Mouse (Mus musculus) heart, embryonic 11.5 days (tissue): ENCODE data around the gene Klk1. TPM values are rescaled to one million over a fixed set of nuclear protein-coding genes. Genes with fewer than 3 reads are reported as not detected.
A peak's percentile ranks its signal among the peaks of the same experiment; 100 is the strongest.
"Not testable (repeated sequence)": the region's sequence is repeated elsewhere in the genome, so short reads cannot be mapped to it uniquely, and the experiment has no call there.

ENCODE experiments used
- ATAC-seq: fragments of 200-750 bp; cut with Nextera tagmentation; replicated peaks from 2 replicates; pipeline ENCODE4 v1.8.0; 2017; ENCODE audit warnings: moderate library complexity; ENCODE audit not compliant: insufficient number of reproducible peaks, low FRiP score, low TSS enrichment
- H3K27ac ChIP-seq: fragments of 300-500 bp; sonication (generic); 2 replicates; pipeline ENCODE4 v1.5.1; 2014; ENCODE audit warnings: mild to moderate bottlenecking, low read depth, low read length
- H3K27me3 ChIP-seq: fragments of 300-500 bp; sonication (generic); 2 replicates; pipeline ENCODE4 v1.6.1; 2014; ENCODE audit warnings: mild to moderate bottlenecking, low read length, mixed read lengths; ENCODE audit not compliant: control insufficient read depth, insufficient read depth
- H3K36me3 ChIP-seq: fragments of 300-500 bp; sonication (generic); 2 replicates; pipeline ENCODE4 v1.6.1; 2014; ENCODE audit warnings: mild to moderate bottlenecking, low read length, moderate library complexity, mixed read lengths; ENCODE audit not compliant: control insufficient read depth, insufficient read depth
- H3K4me1 ChIP-seq: fragments of 300-500 bp; sonication (generic); 2 replicates; pipeline ENCODE4 v1.6.1; 2014; ENCODE audit warnings: low read length; ENCODE audit not compliant: control insufficient read depth, insufficient read depth
- H3K4me2 ChIP-seq: fragments of 300-500 bp; sonication (generic); 2 replicates; pipeline ENCODE4 v1.6.1; 2014; ENCODE audit warnings: mild to moderate bottlenecking, moderate library complexity
- H3K4me3 ChIP-seq: fragments of 300-500 bp; sonication (generic); 2 replicates; pipeline ENCODE4 v1.5.1; 2014; ENCODE audit warnings: low read depth, low read length
- H3K9ac ChIP-seq: fragments of 300-500 bp; sonication (generic); 2 replicates; pipeline ENCODE4 v1.6.1; 2014; ENCODE audit warnings: mild to moderate bottlenecking, low read depth, low read length, moderate library complexity
- H3K9me3 ChIP-seq: fragments of 300-500 bp; sonication (generic); replicated peaks from 2 replicates; pipeline ENCODE4 v1.6.1; 2016; ENCODE audit warnings: low read length; ENCODE audit not compliant: control insufficient read depth
- WGBS: fragments of 180-500 bp; shearing (Covaris S2); extraction: QIAGEN DNeasy Blood & Tissue Kit; methylation state at CpG from one replicate; pipeline ENCODE4 v1.1.7; 2014; ENCODE audit not compliant: insufficient replicate concordance; 5-methylcytosine and 5-hydroxymethylcytosine counted together
- polyA plus RNA-seq: library from polyadenylated mRNA; unstranded; fragments of >200 nt; fragmentation: Nextera tagmentation; extraction: Ambion mirVana; gene quantifications from 2 replicates; pipeline ENCODE4 v1.2.1, GENCODE M21; 2014

Gene Klk1
- polyA plus RNA-seq, 1 experiment from 2014 or later, result not detected

DNA sequence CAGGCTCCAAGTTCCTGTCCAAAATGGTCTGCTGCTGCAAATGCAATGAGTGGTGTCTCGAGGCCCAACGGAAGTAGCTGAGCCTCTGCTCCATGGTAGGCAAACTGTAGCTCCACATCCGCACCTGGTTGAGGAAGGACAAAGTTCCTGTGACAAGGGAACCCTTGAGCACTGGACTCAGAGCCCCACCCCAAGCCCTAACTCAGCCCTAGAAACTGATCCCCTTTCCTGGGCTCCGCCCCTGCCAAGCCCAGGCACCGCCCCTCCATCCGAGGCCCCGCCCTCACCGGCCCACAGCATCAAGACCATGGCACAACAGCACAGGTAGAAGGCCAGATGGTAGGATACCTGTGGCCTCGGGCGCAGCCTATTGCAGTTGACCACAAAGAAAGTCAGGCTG lies 3.6 kb upstream of the Klk1 start:
- H3K4me3 ChIP-seq, H3K9me3 ChIP-seq, H3K4me2 ChIP-seq, H3K4me1 ChIP-seq, H3K36me3 ChIP-seq, H3K27me3 ChIP-seq, ATAC-seq, H3K27ac ChIP-seq, H3K9ac ChIP-seq: not testable (repeated sequence)
- WGBS, result 65% methylated on average over 8 of the region's 10 CpGs

DNA sequence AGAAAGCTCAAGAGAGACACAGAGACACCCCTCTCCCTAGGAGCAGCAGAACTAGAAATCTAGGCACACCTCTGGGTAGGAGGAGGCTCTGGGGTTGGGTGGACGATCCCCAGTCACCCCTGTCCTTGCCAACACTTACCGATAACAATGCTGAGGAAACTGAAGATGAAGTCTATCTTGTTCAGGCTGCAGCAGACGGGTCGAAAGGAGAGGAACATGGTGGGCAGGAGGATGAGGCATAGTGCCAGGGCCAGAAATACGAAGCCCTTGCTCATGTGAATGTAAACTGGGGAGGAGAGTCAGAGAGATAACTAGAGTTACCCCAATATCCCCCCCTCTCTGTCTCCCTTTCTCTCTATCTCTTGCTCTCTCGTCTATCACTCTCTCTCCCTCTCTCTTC lies 2.8 kb upstream of the Klk1 start:
- H3K9me3 ChIP-seq, H3K9ac ChIP-seq, H3K4me3 ChIP-seq, ATAC-seq, H3K27ac ChIP-seq, H3K36me3 ChIP-seq, H3K27me3 ChIP-seq, H3K4me2 ChIP-seq, H3K4me1 ChIP-seq: not testable (repeated sequence)
- 64% methylated on average over 6 of the region's 6 CpGs for WGBS

DNA sequence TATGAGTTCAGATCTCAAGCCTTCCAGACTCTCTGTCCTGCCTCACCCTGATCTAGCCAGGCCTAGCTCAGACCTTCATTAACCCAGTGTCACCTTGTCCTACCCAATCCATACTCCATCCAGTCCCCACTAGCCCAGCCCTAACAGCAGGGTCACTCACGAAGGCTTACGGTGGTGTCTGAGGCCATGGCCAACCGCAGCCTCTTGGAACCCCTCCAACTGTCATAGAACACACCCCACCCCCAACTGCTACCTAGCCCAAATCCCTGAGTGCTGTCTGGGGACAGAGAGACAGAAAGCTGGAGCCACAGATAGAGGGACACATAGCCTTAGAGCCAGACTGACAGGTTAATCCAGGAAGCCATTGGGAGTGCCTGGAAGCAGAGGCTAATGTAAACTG lies 10.7 kb downstream of the Klk1 start, which contains the start of gene Gm36864:
Gm36864 (plus strand) TSS at position 269 of the 400 bp plus-strand sequence.
- Histone ChIP-seq H3K4me1 (no peaks in the 10 kb centered on the region), H3K4me3 (no peak within 1 kb of the TSS), H3K9me3 (no peaks in the 10 kb centered on the region), H3K4me2 (no peak within 1 kb of the TSS), H3K27ac (no peak within 1 kb of the TSS), H3K27me3 (no peaks in the 10 kb centered on the region), H3K36me3 (no peaks in the 10 kb centered on the region), H3K9ac (no peak within 1 kb of the TSS)
- ATAC-seq, result no peak
- 64% methylated on average over 3 of the region's 3 CpGs for WGBS

DNA sequence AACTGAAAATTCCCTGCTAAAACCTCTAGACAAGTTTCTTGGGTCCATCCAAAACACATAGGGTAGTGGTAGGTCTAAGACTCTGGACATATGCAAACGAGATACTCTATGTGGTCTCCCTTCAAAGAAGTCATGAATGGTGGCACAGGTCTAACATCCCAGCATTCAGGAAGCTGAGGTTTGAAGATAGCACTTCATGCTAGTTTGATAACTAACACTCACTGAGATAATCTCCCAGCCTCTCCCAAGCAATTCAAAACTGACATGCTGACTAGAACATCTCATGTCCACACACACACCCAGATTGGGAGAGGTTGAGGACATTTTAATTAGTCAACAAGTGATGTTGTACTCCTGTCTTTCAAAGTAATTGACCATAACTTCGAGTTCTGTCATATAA lies 14.8 kb downstream of the Klk1 start:
- no peak overlapping the region for H3K9ac ChIP-seq
- no peak for ATAC-seq
- H3K9me3 ChIP-seq, result no peaks in the 10 kb centered on the region
- no peaks in the 10 kb centered on the region for H3K36me3 ChIP-seq
- no peaks in the 10 kb centered on the region for H3K27me3 ChIP-seq
- 55% methylated on average over 2 of the region's 2 CpGs for WGBS
- no peak overlapping the region for H3K27ac ChIP-seq
- no peaks in the 10 kb centered on the region for H3K4me1 ChIP-seq
- no peak overlapping the region for H3K4me3 ChIP-seq
- no peak overlapping the region for H3K4me2 ChIP-seq

DNA sequence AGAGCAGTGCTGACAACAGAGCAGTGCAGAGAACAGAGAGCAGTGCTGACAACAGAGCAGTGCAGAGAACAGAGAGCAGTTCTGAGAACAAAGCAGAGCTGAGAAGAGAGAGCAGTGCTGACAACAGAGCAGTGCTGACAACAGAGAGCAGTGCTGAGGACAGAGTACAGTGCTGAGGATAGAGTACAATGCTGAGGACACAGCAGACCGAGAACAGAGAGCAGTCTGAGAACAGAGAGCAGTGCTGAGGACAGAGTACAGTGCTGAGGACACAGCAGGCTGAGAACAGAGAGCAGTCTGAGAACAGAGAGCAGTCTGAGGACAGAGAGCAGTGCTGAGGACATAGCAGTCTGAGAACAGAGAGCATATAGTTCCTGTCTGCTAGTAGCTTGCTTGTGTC lies 15.6 kb downstream of the Klk1 start:
- Histone ChIP-seq H3K4me1 (peaks cover 6% of the 10 kb centered on the region; the same call in 1 of the 2 replicates), H3K36me3 (no peaks in the 10 kb centered on the region), H3K4me3 (no peak overlapping the region), H3K27me3 (no peaks in the 10 kb centered on the region), H3K9ac (no peak overlapping the region), H3K27ac (no peak overlapping the region), H3K4me2 (no peak overlapping the region), H3K9me3 (no peaks in the 10 kb centered on the region)
- 62% methylated on average over 1 of the region's 1 CpGs for WGBS
- ATAC-seq, result no peak

DNA sequence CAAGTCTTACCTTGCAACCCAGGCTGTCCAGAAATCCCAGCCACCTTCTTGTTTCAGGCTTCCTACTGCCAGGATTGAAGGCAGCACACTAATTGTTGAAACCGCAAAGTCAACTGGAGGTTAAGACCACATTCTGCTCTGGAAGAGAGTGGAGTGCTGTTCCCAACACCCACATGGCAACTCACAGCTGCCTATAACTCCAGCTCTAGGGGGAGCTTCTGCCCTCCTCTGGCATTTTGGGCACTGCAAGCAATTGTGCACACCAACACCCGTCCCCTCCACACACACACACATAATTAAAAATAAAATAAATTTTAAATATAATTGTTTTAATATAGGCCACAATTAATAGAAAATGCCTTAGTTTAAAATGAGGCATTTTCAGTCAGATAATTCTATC lies 16.0 kb downstream of the Klk1 start:
- H3K9ac ChIP-seq, result no peak overlapping the region
- H3K27me3 ChIP-seq, result no peaks in the 10 kb centered on the region
- no peak for ATAC-seq
- 63% methylated on average over 2 of the region's 2 CpGs for WGBS
- no peaks in the 10 kb centered on the region for H3K36me3 ChIP-seq
- no peaks in the 10 kb centered on the region for H3K9me3 ChIP-seq
- peaks cover 6% of the 10 kb centered on the region; the same call in 1 of the 2 replicates for H3K4me1 ChIP-seq
- no peak overlapping the region for H3K4me3 ChIP-seq
- no peak overlapping the region for H3K27ac ChIP-seq
- no peak overlapping the region for H3K4me2 ChIP-seq

DNA sequence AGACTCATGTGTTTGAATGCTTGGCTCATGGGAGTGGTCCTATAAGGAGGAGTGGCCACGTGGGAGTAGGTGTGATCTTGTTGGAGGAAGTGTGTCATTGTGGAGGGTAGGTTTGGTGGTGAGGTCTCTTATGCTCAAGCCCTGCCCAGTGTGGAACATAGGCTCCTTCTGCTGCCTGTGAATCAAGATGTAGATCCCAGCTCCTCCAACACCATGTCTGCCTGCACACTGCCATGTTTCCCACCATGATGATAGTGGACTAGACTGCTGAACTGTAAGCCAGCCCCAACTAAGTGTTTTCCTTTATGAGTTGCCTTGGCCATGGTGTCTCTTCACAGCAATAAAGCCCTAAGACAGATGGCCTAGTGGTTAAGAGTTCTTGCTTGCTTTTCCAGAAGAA lies 18.9 kb downstream of the Klk1 start:
- no peak overlapping the region for H3K4me2 ChIP-seq
- peaks cover 10% of the 10 kb centered on the region; the same call in 1 of the 2 replicates for H3K4me1 ChIP-seq
- 59% methylated on average over 1 of the region's 1 CpGs for WGBS
- H3K36me3 ChIP-seq, result 0 out of 2 replicates have a peak, but pooled peaks cover 5% of the 10 kb centered on the region
- no peak for ATAC-seq
- H3K27ac ChIP-seq, result no peak overlapping the region
- no peaks in the 10 kb centered on the region for H3K9me3 ChIP-seq
- H3K9ac ChIP-seq, result no peak overlapping the region
- no peak overlapping the region for H3K4me3 ChIP-seq
- H3K27me3 ChIP-seq, result no peaks in the 10 kb centered on the region

DNA sequence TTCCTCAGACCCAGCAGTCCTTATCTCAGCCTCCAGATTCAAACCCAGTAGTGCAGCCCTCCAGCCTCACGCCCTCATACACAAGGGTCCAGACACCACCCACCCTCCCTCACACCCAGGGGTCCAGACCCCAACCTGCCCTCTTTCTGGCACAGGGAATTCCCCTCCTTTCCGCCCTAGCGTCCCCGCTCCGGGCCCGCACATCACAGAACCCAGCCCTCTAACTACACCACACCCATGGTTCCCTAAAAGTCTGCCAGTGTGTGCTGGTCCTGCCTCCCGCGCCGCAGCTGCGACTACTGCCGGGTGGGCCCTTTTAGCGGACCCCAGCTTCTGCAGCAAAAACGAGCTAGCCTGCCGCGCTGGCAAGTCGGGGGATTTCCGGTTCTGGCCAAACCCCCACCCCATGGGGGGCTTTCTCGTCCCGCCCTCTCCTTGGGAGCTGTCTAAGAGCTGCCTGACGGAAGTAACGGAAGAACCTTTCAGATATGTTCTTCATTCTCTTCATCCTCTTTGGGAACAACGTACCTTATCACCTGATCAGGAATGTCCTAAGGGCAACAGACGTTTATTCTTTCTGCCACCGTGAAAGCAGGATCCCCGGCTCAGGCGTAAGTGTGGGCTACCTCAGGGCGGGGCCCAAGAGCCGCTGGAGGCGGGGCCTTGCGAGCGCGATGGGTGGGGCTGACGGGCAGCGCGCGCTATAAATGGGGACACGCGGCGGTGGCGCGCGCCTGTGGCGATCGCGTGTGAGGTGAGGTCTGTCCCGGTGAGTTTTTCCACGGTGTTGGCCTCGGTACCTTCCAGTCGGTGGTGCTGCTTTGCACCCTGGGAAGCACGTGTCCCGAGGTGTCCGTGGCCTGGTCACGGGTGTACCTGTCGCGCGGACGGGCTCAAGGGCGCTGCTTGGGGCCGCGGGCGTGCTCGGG lies 21.2 kb downstream of the Klk1 start, which contains the start of the genes 1700028J19Rik and 2410002F23Rik:
1700028J19Rik (minus strand) TSS at position 641 of the 929 bp plus-strand sequence.
2410002F23Rik (plus strand) TSS at position 668 of the 929 bp plus-strand sequence.
- peak within 1 kb of the TSS; percentile 92 for H3K27ac ChIP-seq
- H3K27me3 ChIP-seq, result no peaks in the 10 kb centered on the region
- peaks cover 20% of the 10 kb centered on the region for H3K36me3 ChIP-seq
- H3K9ac ChIP-seq, result peak within 1 kb of the TSS; percentile 99
- H3K9me3 ChIP-seq, result no peaks in the 10 kb centered on the region
- peak within 1 kb of the TSS; percentile 89 for H3K4me2 ChIP-seq
- under 1% methylated on average over 61 of the region's 62 CpGs for WGBS
- peak; percentile 82 for ATAC-seq
- peak within 1 kb of the TSS; percentile 94 for H3K4me3 ChIP-seq
- peaks cover 10% of the 10 kb centered on the region; the same call in 1 of the 2 replicates for H3K4me1 ChIP-seq
